In genomic region chr7:51940461-51940860, GRCm38 (mm10) we compare ENCODE assay signal across 20 mouse cellular contexts.
"Had no signal": no experiment of that assay in that cellular context is flagged by ENCODE, and none has a peak within 500 bp of the region (broad histone marks: within the 10 kb centered on the region; RNA-seq: fewer than 3 reads in every experiment).

No protein-coding gene starts in this region.

- H3K36me3 ChIP-seq: liver, embryonic 13.5 days; midbrain, embryonic 10.5 days; midbrain, embryonic 13.5 days; neural tube, embryonic 12.5 days; neural tube, embryonic 15.5 days; stomach, embryonic 15.5 days had no signal

- H3K9me3 ChIP-seq: liver, embryonic 13.5 days; megakaryocyte, embryonic 14.5 days; midbrain, embryonic 10.5 days; midbrain, embryonic 13.5 days; neural tube, embryonic 12.5 days; neural tube, embryonic 15.5 days; stomach, embryonic 15.5 days had no signal

- H3K4me1 ChIP-seq: liver, embryonic 13.5 days; megakaryocyte, embryonic 14.5 days; midbrain, embryonic 10.5 days; midbrain, embryonic 13.5 days; neural tube, embryonic 12.5 days; neural tube, embryonic 15.5 days; stomach, embryonic 15.5 days had no signal

- H3K4me2 ChIP-seq: liver, embryonic 13.5 days; lung, embryonic 14.5 days; midbrain, embryonic 13.5 days; neural tube, embryonic 12.5 days; neural tube, embryonic 15.5 days; stomach, embryonic 15.5 days had no signal

- ATAC-seq: intestine, embryonic 16.5 days; lung, postnatal 0 days; midbrain, embryonic 13.5 days had no signal

- H3K27me3 ChIP-seq: liver, embryonic 13.5 days; megakaryocyte, embryonic 14.5 days; midbrain, embryonic 13.5 days; neural tube, embryonic 12.5 days; neural tube, embryonic 15.5 days; stomach, embryonic 15.5 days had no signal

- H3K27ac ChIP-seq: liver, embryonic 13.5 days; midbrain, embryonic 10.5 days; midbrain, embryonic 13.5 days; neural tube, embryonic 12.5 days; neural tube, embryonic 15.5 days; stomach, embryonic 15.5 days had no signal

- H3K9ac ChIP-seq: liver, embryonic 13.5 days; lung, embryonic 14.5 days; midbrain, embryonic 13.5 days; neural tube, embryonic 12.5 days; neural tube, embryonic 15.5 days; stomach, embryonic 15.5 days had no signal

- H3K4me3 ChIP-seq: liver, embryonic 13.5 days; megakaryocyte, embryonic 14.5 days; midbrain, embryonic 10.5 days; midbrain, embryonic 13.5 days; neural tube, embryonic 12.5 days; neural tube, embryonic 15.5 days; stomach, embryonic 15.5 days had no signal

- DNase-seq: kidney, adult 18-20 months; kidney, adult 9 months; kidney, postnatal 14 days; kidney, postnatal 4 days; left cerebral cortex, postnatal 4 days; liver, embryonic 13.5 days; lung, embryonic 14.5 days; lung, postnatal 36 days; right cerebral cortex, adult 18-20 months; right cerebral cortex, postnatal 14 days; right cerebral cortex, postnatal 4 days; thymus, postnatal 25 days had no signal
